ENCODE assay signal across 7 mouse cellular contexts in genomic region chr7:79080572-79081399, GRCm38 (mm10). TPM values are rescaled to one million over a fixed set of nuclear protein-coding genes. Genes with fewer than 3 reads are reported as not detected.
DNase-seq lines count a peak whose midpoint lies in the region; ATAC-seq and TF ChIP-seq lines count a peak whose summit lies in the region.

No protein-coding gene starts in this region.

- TF ChIP-seq CTCF in small intestine, adult 2 months (IDR thresholded peaks at IDR 0.05; ENCODE audit: extremely low read depth, insufficient read length, insufficient replicate concordance, low read depth, low read length) = peak; percentile 60; the same call in 1 of the 2 replicates

- H3K4me1 ChIP-seq in midbrain, embryonic 11.5 days (ENCODE audit: control insufficient read depth, insufficient read depth, low read length) = no peaks in the 10 kb centered on the region
- H3K4me1 ChIP-seq in small intestine, adult 2 months (ENCODE audit: control insufficient read depth, insufficient read depth, insufficient read length, low read length) = no peaks in the 10 kb centered on the region

- peak; percentile 65; the same call in 1 of the 2 replicates for ATAC-seq in midbrain, embryonic 11.5 days (ENCODE audit: low FRiP score)

- no peak overlapping the region for H3K9ac ChIP-seq in midbrain, embryonic 11.5 days (ENCODE audit: low read length)

- intact Hi-C loops in left cerebral cortex, postnatal 25 days (cut with DNase I) = loop anchor here (1.0 to 10.0 kb wide), 2 partner anchors 156 to 286 kb away; no protein-coding TSS in a partner anchor

- no peaks in the 10 kb centered on the region for H3K9me3 ChIP-seq in midbrain, embryonic 11.5 days (ENCODE audit: control insufficient read depth, low read length)

- no peak for TF ChIP-seq POLR2A in small intestine, adult 2 months (IDR thresholded peaks at IDR 0.05; ENCODE audit: low read depth, low read length)

- no peaks in the 10 kb centered on the region for H3K36me3 ChIP-seq in midbrain, embryonic 11.5 days (ENCODE audit: control insufficient read depth, insufficient read depth, low read length)
- no peaks in the 10 kb centered on the region for H3K36me3 ChIP-seq in small intestine, adult 2 months (ENCODE audit: control insufficient read depth, insufficient read depth, low read length)

- WGBS in midbrain, embryonic 11.5 days = 25% methylated on average over 7 of the region's 7 CpGs
- WGBS in small intestine, adult 2 months = 27% methylated on average over 7 of the region's 7 CpGs

- peak; percentile 5 for DNase-seq in T-cell, adult 2 months (ENCODE audit: low spot score)
- DNase-seq in cerebellum, postnatal 10 days = peak; percentile 92 to 94
- peak; percentile 13 to 85 for DNase-seq in frontal cortex, adult 2 months (ENCODE audit: extremely low spot score in 1 of 2, low spot score in 1 of 2)
- DNase-seq in hindlimb bud, embryonic 11.5 days (ENCODE audit: extremely low spot score, low read depth, low spot score) = peak; percentile 31
- DNase-seq in left cerebral cortex, postnatal 25 days (ENCODE audit: low spot score in 2 of 2) = peak; percentile 62 to 69
- DNase-seq in midbrain, embryonic 11.5 days (ENCODE audit: low spot score, missing footprints) = peak; percentile 96

- no peak overlapping the region for H3K4me2 ChIP-seq in midbrain, embryonic 11.5 days

- H3K27me3 ChIP-seq in midbrain, embryonic 11.5 days (ENCODE audit: control insufficient read depth, insufficient read depth, low read length) = no peaks in the 10 kb centered on the region
- no peaks in the 10 kb centered on the region for H3K27me3 ChIP-seq in small intestine, adult 2 months (ENCODE audit: control insufficient read depth, insufficient read depth, low read length)

- H3K27ac ChIP-seq in midbrain, embryonic 11.5 days (ENCODE audit: low read depth, low read length) = no peak overlapping the region
- no peak overlapping the region for H3K27ac ChIP-seq in small intestine, adult 2 months (ENCODE audit: insufficient read depth, low read depth, low read length)

- no peak overlapping the region for H3K4me3 ChIP-seq in midbrain, embryonic 11.5 days (ENCODE audit: low read depth, low read length)
- no peak overlapping the region for H3K4me3 ChIP-seq in small intestine, adult 2 months (ENCODE audit: low read depth, low read length)

RNA-seq across cellular contexts. Expression of gene Acan, which starts 27.5 kb away (rescaled TPM):
- 2.5 and 3.3 TPM in 2 replicates for polyA plus RNA-seq in frontal cortex, adult 2 months (2012; rRNA removed)
- total RNA-seq in left cerebral cortex, postnatal 25 days (2021) = 1 to 10 TPM; 3.1 to 3.5 TPM
- polyA plus RNA-seq in midbrain, embryonic 11.5 days (2014; fragmentation: Nextera tagmentation; extraction: Ambion mirVana) = not detected in 2 replicates
- not detected in 2 replicates for polyA plus RNA-seq in small intestine, adult 2 months (2012; rRNA removed)

RNA-seq across cellular contexts. Expression of gene Hapln3, which starts 50.0 kb away (rescaled TPM):
- 4.2 and 4.5 TPM in 2 replicates for polyA plus RNA-seq in frontal cortex, adult 2 months (2012; rRNA removed)
- 1 to 10 TPM; 2.4 to 2.9 TPM for total RNA-seq in left cerebral cortex, postnatal 25 days (2021)
- polyA plus RNA-seq in midbrain, embryonic 11.5 days (2014; fragmentation: Nextera tagmentation; extraction: Ambion mirVana) = 2.1 and 2.7 TPM in 2 replicates
- 0.10 and 0.33 TPM in 2 replicates for polyA plus RNA-seq in small intestine, adult 2 months (2012; rRNA removed)

Comparison
In these comparisons a context has a peak if more than half of its experiments do, and no peak if none do; other contexts are left out.
1. DNase-seq: peak in every context shown above with its lines; median percentile 96 in midbrain, embryonic 11.5 days; 93 in cerebellum, postnatal 10 days; 66 in left cerebral cortex, postnatal 25 days; 49 in frontal cortex, adult 2 months; 31 in hindlimb bud, embryonic 11.5 days; 5 in T-cell, adult 2 months.